Mouse (Mus musculus) spleen, postnatal 36 days (tissue): ENCODE data around the gene Npy.

Experiments
- DNase-seq, 2 experiments: peaks; one replicate each; pipeline ENCODE4 v3.0.0; 2022; ENCODE audit warnings: low spot score in 2 of 2, mixed read lengths in 1 of 2

Npy gene

GRCm38 (mm10) chr6:49821961-49822870 lies at the start of gene Npy:
Gene Npy, plus strand, starts transcription at chr6:49822710.
- DNase-seq: peak in 1 of 2 experiments; percentile 5

- DNase-seq: no peak
Measured at GRCm38 (mm10) chr6:49775006-49775405, 47.5 kb upstream of the Npy start.

GRCm38 (mm10) chr6:49778109-49778508 lies 44.4 kb upstream of the Npy start:
- no peak for DNase-seq

- no peak for DNase-seq
Measured at GRCm38 (mm10) chr6:49778729-49779128, 43.8 kb upstream of the Npy start.

- no peak for DNase-seq
Measured at GRCm38 (mm10) chr6:49779606-49780005, 42.9 kb upstream of the Npy start.

- DNase-seq: no peak
Measured at GRCm38 (mm10) chr6:49780846-49781400, 41.6 kb upstream of the Npy start.

GRCm38 (mm10) chr6:49781852-49782251 lies 40.7 kb upstream of the Npy start:
- DNase-seq: no peak

- DNase-seq: no peak
Measured at GRCm38 (mm10) chr6:49782679-49783078, 39.8 kb upstream of the Npy start.

DNA sequence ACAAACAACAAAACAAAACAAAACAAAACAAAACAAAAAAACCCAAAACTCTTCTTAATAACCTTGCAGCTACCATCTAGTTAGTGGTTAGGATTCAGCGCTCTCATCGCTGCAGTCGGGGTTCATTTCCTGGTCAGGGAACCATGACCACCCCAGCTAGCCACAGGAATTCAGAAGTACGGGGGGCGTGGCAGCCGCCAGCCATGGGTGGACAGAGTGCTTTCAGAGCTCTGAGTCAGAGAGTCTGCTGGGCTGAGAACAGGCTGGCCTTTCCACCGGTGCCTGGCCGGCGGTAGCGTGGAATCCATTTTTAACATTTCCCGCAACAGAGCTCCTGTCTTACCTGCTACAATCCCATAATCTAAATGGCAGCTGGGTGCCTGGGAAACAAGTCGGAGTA lies 30.0 kb upstream of the Npy start:
- no peak for DNase-seq

DNA sequence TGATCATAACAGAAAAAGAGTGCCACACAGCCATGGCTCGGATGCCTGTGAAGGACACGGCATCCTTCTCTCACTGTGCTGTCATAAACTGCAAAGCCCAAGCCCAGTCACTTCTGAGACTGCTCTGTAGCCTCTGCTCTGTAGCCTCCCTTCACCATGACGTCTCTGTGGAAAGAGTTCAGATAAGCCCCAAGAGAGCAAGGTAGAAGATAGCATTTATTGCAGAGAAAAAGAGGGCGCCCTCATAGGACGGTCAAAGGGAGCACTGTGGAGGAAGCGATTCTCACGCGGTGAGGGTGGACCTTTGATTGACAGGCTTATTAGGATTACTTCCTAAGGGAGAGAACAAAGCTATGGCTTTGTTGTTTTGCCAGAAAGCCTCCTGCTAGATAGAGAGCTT lies 18.4 kb upstream of the Npy start:
- no peak for DNase-seq

DNA sequence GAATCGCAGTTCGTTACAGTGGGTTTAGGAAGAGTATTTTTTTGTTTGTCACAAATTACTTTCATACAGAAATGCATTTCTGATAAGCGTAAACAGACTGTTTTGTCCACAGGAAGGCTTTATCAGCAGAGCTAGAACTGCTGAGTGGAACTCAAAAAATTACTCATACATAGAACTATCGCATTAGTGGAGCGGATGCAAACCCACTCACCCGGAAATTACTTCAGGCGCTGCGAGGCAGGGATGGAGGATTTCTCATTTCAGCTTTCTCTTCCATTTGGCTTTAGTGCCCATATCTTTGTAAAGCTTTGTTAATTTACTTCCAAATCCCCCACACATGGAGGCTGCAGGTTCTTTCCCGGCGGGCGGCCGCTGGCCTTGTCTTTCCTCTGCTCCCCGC lies 14.4 kb upstream of the Npy start:
- DNase-seq: no peak

GRCm38 (mm10) chr6:49817183-49817582 lies 5.3 kb upstream of the Npy start:
- no peak for DNase-seq

DNA sequence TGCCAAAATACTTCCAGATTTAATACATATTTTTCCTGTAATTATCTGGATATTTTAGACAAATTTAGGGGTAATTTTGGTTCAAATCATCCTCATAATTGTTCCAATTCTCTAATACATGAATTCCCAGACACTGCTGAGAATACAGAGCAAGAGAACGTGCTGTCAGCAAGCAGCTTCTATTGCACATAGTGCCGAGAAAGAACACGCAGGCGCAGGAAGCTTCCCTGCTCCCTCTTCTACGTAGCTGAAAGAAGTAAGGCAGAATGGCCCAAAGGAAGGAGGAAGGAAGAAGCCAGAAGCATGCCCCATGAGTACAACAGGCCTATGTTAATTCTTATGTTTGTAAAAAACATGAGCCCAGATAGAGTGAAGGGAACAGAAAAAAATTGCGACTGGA lies 4.9 kb upstream of the Npy start:
- DNase-seq: no peak

- no peak for DNase-seq
Measured at GRCm38 (mm10) chr6:49822871-49823230, 341 bp downstream of the Npy start.

- DNase-seq: no peak
Measured at GRCm38 (mm10) chr6:49823371-49823770, 861 bp downstream of the Npy start.

DNA sequence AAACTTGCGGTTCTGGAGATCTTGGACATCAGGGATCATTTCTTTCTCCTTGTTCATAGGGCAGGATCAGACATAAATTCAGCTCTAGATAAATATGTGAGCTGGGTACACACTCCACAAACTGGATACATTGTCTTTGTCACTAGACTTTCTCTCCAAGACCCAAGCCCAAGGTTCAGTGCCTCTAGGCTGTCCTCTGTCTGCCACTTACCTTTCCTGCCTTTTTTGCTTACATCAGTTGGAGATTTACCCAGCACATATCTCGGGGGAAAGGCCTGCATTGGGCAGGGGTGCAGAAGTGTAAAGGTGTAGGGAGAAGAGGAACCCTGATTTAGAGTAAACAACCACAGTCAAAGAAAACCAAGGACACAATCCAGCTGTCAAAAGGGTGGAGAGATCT lies 1.3 kb downstream of the Npy start:
- no peak for DNase-seq

- DNase-seq: no peak
Measured at GRCm38 (mm10) chr6:49831579-49831978, 9.1 kb downstream of the Npy start.

GRCm38 (mm10) chr6:49856830-49857229 lies 34.3 kb downstream of the Npy start:
- DNase-seq: no peak

GRCm38 (mm10) chr6:49867571-49867970 lies 45.1 kb downstream of the Npy start:
- DNase-seq: no peak

GRCm38 (mm10) chr6:49871071-49871470 lies 48.6 kb downstream of the Npy start:
- DNase-seq: no peak

DNA sequence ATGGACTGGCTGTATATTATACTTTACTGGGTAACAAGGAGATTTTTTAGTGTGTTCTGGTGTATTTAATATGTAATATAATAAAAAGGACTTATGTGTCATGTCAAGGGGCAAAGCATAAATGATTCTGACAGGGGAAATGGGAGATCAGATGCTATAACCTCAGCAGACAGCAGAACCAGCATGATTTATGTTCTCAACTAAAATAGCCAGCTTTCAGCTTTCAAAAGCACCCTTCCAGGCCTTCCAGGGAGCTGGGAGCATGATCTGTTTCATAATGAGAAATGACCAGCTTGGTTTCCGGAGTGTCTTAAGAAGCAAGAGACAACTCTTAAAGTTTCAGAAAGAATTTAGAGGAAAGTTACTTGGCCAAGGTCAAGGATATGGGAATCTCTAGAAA lies 51.0 kb downstream of the Npy start:
- no peak for DNase-seq

DNA sequence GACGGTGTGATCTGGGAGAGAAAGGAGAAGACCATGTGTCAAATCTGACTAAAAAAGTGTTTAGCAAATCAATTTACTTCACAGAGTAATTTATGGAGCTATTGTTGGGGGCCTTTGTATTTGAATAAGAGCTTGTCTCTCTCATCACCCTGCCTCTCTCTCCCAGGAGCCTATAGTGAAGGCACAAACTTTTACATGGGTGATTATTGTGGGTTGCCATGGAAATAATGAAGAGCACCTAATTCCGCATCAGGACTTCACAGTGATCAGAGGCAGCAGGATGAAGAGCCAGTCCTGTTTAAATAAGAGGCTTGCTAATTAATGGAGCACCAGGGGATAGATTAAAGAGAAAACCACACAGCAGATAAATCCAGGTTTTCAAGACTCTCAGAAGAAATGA lies 52.6 kb downstream of the Npy start:
- no peak for DNase-seq

DNA sequence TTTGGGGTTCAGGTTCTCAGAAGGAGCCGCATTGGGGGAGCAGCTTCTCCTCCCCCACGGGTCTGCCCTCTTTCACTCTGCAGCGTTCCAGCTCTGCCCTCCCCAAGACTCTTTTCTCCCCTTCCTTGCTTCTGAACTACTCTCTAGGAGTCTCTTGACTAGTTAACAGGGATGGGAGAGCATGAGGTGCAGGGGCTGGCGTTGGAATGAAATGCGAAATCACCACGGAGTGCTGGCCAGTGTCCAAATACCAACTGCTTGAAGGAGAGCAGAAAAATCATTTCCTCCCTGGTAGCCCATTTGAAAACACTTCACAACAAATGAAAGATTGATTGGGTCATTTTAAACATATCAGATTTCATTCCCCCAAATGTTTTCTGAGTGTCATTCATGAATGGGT lies 53.3 kb downstream of the Npy start:
- no peak for DNase-seq
